Mouse (Mus musculus) thymus, adult 18-20 months (tissue): ENCODE data around the gene Ppp4r3a.
A peak's percentile ranks its signal among the peaks of the same experiment; 100 is the strongest.
"Not testable (repeated sequence)": the region's sequence is repeated elsewhere in the genome, so short reads cannot be mapped to it uniquely, and the experiment has no call there.

Source experiments
- DNase-seq, 2 experiments: peaks; one replicate each; pipeline ENCODE4 v3.0.0; 2022; ENCODE audit warnings: mixed read lengths in 2 of 2

Ppp4r3a gene

GRCm38 (mm10) chr12:101028247-101028953 is 55.1 kb downstream of the Ppp4r3a start:
- peak in 1 of 2 experiments; percentile 70 for DNase-seq

GRCm38 (mm10) chr12:101027451-101028246 is 55.9 kb downstream of the Ppp4r3a start:
- DNase-seq, result peak in 1 of 2 experiments; percentile 52

- no peak for DNase-seq
Measured at GRCm38 (mm10) chr12:101026946-101027345, 56.6 kb downstream of the Ppp4r3a start.

GRCm38 (mm10) chr12:101026518-101026917 is 57.0 kb downstream of the Ppp4r3a start:
- peak in 1 of 2 experiments; percentile 26 for DNase-seq

- DNase-seq, result no peak
Measured at GRCm38 (mm10) chr12:101026025-101026424, 57.5 kb downstream of the Ppp4r3a start.

GRCm38 (mm10) chr12:101025379-101025778 is 58.1 kb downstream of the Ppp4r3a start:
- DNase-seq, result no peak

GRCm38 (mm10) chr12:101024824-101025223 is 58.7 kb downstream of the Ppp4r3a start:
- DNase-seq, result no peak

GRCm38 (mm10) chr12:101023143-101023542 is 60.4 kb downstream of the Ppp4r3a start:
- no peak for DNase-seq

- no peak for DNase-seq
Measured at GRCm38 (mm10) chr12:101022353-101022752, 61.1 kb downstream of the Ppp4r3a start.

- no peak for DNase-seq
Measured at GRCm38 (mm10) chr12:101021484-101022226, 61.8 kb downstream of the Ppp4r3a start.

- DNase-seq, result no peak
Measured at GRCm38 (mm10) chr12:101020210-101021015, 63.1 kb downstream of the Ppp4r3a start.

- no peak for DNase-seq
Measured at GRCm38 (mm10) chr12:101019443-101019842, 64.1 kb downstream of the Ppp4r3a start.

- no peak for DNase-seq
Measured at GRCm38 (mm10) chr12:101019031-101019430, 64.5 kb downstream of the Ppp4r3a start.

GRCm38 (mm10) chr12:101017971-101018371 is 65.5 kb downstream of the Ppp4r3a start:
- DNase-seq, result peak; percentile 74 to 83

- DNase-seq, result no peak
Measured at GRCm38 (mm10) chr12:101016412-101016928, 67.0 kb downstream of the Ppp4r3a start.

GRCm38 (mm10) chr12:101015926-101016325 is 67.6 kb downstream of the Ppp4r3a start:
- peak; percentile 76 to 83 for DNase-seq

GRCm38 (mm10) chr12:101015165-101015560 is 68.3 kb downstream of the Ppp4r3a start:
- no peak for DNase-seq

- DNase-seq, result no peak
Measured at GRCm38 (mm10) chr12:101014549-101015164, 68.8 kb downstream of the Ppp4r3a start.

- DNase-seq, result not testable (repeated sequence)
Measured at GRCm38 (mm10) chr12:101013668-101014067, 69.8 kb downstream of the Ppp4r3a start.

GRCm38 (mm10) chr12:101013078-101013665 is 70.3 kb downstream of the Ppp4r3a start:
- no peak for DNase-seq
